Mouse (Mus musculus) olfactory bulb, adult 2 months (tissue): ENCODE results near the gene Sel1l2.

Experiments
- CTCF ChIP-seq: fragments of 200-500 bp; IDR thresholded peaks from 2 replicates; pipeline ENCODE4 v1.5.1; 2012; ENCODE audit warnings: low read depth, mild to moderate bottlenecking, low read length, moderate library complexity; ENCODE audit not compliant: insufficient read depth
- POLR2A ChIP-seq: fragments of 200-500 bp; IDR thresholded peaks from 2 replicates; pipeline ENCODE4 v1.6.1; 2012; ENCODE audit warnings: mild to moderate bottlenecking, low read depth, low read length, moderate library complexity; ENCODE audit not compliant: insufficient read depth

GRCm38 (mm10) chr2:140293820-140294219, 95.7 kb downstream of the Sel1l2 start:
- no peak for TF ChIP-seq CTCF
- TF ChIP-seq POLR2A = no peak
